ENCODE assay signal across 8 mouse cellular contexts in the genomic region with DNA sequence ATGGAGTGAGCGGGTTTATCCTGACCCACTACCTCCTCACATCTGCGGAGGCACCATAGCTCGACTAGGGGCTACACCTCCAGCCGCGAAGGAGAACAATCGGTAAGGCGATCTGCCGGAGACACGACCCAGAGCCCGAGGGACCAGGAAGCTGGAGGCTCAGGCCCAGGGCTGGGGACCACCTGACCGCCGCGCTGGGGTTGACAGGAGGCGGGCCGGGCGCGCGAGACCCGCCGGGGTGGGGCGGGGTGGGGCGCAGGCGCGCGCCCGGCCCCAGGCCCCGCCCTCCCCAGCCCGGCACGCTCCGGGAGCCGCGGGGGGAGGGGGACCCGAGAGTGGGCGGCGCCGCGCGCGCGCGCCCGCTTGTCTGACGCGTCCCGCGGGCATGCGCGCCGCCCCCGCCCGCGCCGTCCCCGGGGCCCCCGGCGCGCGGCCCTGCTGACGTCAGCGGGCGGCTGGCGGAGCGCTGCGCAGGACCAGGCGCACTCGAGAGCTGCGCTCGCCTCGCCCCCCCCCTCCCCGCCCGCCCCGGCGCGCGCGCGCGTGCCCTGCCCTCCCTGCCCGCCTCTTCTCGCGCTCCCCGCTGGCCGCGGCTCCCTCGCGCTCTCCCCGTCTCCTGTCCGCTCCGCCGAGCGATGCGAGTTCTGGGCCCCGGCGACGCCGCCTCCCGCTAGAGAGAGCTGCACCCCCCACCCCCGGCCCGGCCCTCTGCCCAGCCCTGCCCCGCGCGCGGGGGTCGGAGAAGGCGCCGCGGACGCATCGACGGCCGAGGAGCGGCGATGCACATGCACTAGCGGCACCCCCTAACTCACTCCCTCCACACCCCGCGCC. TPM values are rescaled to one million over a fixed set of nuclear protein-coding genes. Genes with fewer than 3 reads are reported as not detected.
DNase-seq lines count a peak whose midpoint lies in the region; ATAC-seq and TF ChIP-seq lines count a peak whose summit lies in the region.

No protein-coding gene starts in this region.

- no peak overlapping the region for H3K27ac ChIP-seq in ES-Bruce4 (ENCODE audit: insufficient read depth, low read length)
- peak overlapping the region; percentile 96 for H3K27ac ChIP-seq in forebrain, embryonic 14.5 days (ENCODE audit: low read depth, low read length)
- no peak overlapping the region for H3K27ac ChIP-seq in liver, postnatal 0 days (ENCODE audit: low read depth)

- H3K4me2 ChIP-seq in forebrain, embryonic 14.5 days (ENCODE audit: low read length), result peak overlapping the region; percentile 77
- peak overlapping the region; percentile 89 for H3K4me2 ChIP-seq in liver, postnatal 0 days (ENCODE audit: low read depth, low read length)

- TF ChIP-seq CTCF in ES-Bruce4 (IDR thresholded peaks at IDR 0.05; ENCODE audit: low read depth, low read length), result no peak
- TF ChIP-seq CTCF in liver, postnatal 0 days (IDR thresholded peaks at IDR 0.05; ENCODE audit: low read depth), result no peak

- ATAC-seq in forebrain, embryonic 14.5 days, result peak; percentile 84
- ATAC-seq in liver, postnatal 0 days, result peak; percentile 82

- under 1% methylated on average over 38 of the region's 116 CpGs for WGBS in forebrain, embryonic 14.5 days
- WGBS in liver, postnatal 0 days (ENCODE audit: insufficient replicate concordance), result under 1% methylated on average over 41 of the region's 116 CpGs

- intact Hi-C loops in heart, postnatal 10 days (cut with DNase I), result loop anchor here (5.0 kb wide), 2 partner anchors 122 to 218 kb away; no protein-coding TSS in a partner anchor

- DNase-seq in c-Kit-positive CD71-positive TER-119-positive erythroid progenitor cells, embryonic 14.5 days (ENCODE audit: low spot score), result peak; percentile 27
- peak; percentile 94 for DNase-seq in forebrain, embryonic 14.5 days (ENCODE audit: low spot score)
- peak; percentile 83 to 87 for DNase-seq in heart, postnatal 10 days
- peak; percentile 87 to 92 for DNase-seq in kidney, postnatal 4 days
- DNase-seq in liver, postnatal 0 days, result peak; percentile 64
- DNase-seq in ovary, postnatal 10 days (ENCODE audit: low spot score), result peak; percentile 38
- DNase-seq in thymus, postnatal 25 days, result peak; percentile 65

- H3K9me3 ChIP-seq in ES-Bruce4 (replicated peaks; ENCODE audit: control insufficient read depth, insufficient read depth, low read length, poor library complexity, severe bottlenecking), result no peaks in the 10 kb centered on the region
- no peaks in the 10 kb centered on the region for H3K9me3 ChIP-seq in forebrain, embryonic 14.5 days (replicated peaks; ENCODE audit: control insufficient read depth, low read length)
- H3K9me3 ChIP-seq in liver, postnatal 0 days (ENCODE audit: low read length), result no peaks in the 10 kb centered on the region

- H3K9ac ChIP-seq in ES-Bruce4 (ENCODE audit: low read depth, poor library complexity, severe bottlenecking), result peak overlapping the region; percentile 92
- peak overlapping the region; percentile 96 for H3K9ac ChIP-seq in forebrain, embryonic 14.5 days (ENCODE audit: low read length)
- no peak overlapping the region for H3K9ac ChIP-seq in liver, postnatal 0 days (replicated peaks)

- no peaks in the 10 kb centered on the region for H3K36me3 ChIP-seq in ES-Bruce4 (ENCODE audit: control insufficient read depth, insufficient read depth, low read length, poor library complexity, severe bottlenecking)
- H3K36me3 ChIP-seq in forebrain, embryonic 14.5 days (ENCODE audit: control insufficient read depth, insufficient read depth, low read length), result no peaks in the 10 kb centered on the region
- no peaks in the 10 kb centered on the region for H3K36me3 ChIP-seq in liver, postnatal 0 days (replicated peaks; ENCODE audit: insufficient read depth, low read length)

- peak overlapping the region; percentile 74 for H3K4me3 ChIP-seq in ES-Bruce4 (ENCODE audit: low read depth, low read length)
- H3K4me3 ChIP-seq in forebrain, embryonic 14.5 days (ENCODE audit: low read depth, low read length), result peak overlapping the region; percentile 88
- peak overlapping the region; percentile 54 for H3K4me3 ChIP-seq in liver, postnatal 0 days (ENCODE audit: low read depth, low read length)

- TF ChIP-seq POLR2A in ES-Bruce4 (IDR thresholded peaks at IDR 0.05; ENCODE audit: insufficient read depth, low read length), result no peak

- peaks cover 1% of the 10 kb centered on the region for H3K4me1 ChIP-seq in ES-Bruce4 (ENCODE audit: control insufficient read depth, insufficient read depth, low read length)
- H3K4me1 ChIP-seq in forebrain, embryonic 14.5 days (ENCODE audit: control insufficient read depth, insufficient read depth, low read length), result peaks cover 14% of the 10 kb centered on the region
- H3K4me1 ChIP-seq in liver, postnatal 0 days (ENCODE audit: insufficient read depth), result peaks cover 9% of the 10 kb centered on the region; the same call in 1 of the 2 replicates

- H3K27me3 ChIP-seq in ES-Bruce4 (ENCODE audit: control insufficient read depth, insufficient read depth, low read length, poor library complexity, severe bottlenecking), result peaks cover 12% of the 10 kb centered on the region
- no peaks in the 10 kb centered on the region for H3K27me3 ChIP-seq in forebrain, embryonic 14.5 days (replicated peaks; ENCODE audit: control insufficient read depth, insufficient read depth, low read length)
- H3K27me3 ChIP-seq in liver, postnatal 0 days (ENCODE audit: insufficient read depth, low read length), result peaks cover 55% of the 10 kb centered on the region

- no peak for TF ChIP-seq EP300 in ES-Bruce4 (IDR thresholded peaks at IDR 0.05; ENCODE audit: insufficient read depth, low read depth, low read length)
- TF ChIP-seq EP300 in liver, postnatal 0 days (IDR thresholded peaks at IDR 0.05; ENCODE audit: low read depth), result no peak

RNA-seq across cellular contexts. Expression of a gene that starts 0.5 kb away (rescaled TPM):
- polyA plus RNA-seq in ES-Bruce4 (2011; ENCODE audit: insufficient read depth, insufficient read length, low read depth, missing spikeins), result 5.0 and 7.4 TPM in 2 replicates
- polyA plus RNA-seq in forebrain, embryonic 14.5 days (2014; fragmentation: Nextera tagmentation; extraction: Ambion mirVana), result 107 and 129 TPM in 2 replicates
- 10 to 100 TPM; 18.5 to 28.1 TPM for total RNA-seq in heart, postnatal 10 days (2021)
- polyA plus RNA-seq in liver, postnatal 0 days (2015; fragmentation: Nextera tagmentation; extraction: Ambion mirVana), result 0.08 and 0.34 TPM in 2 replicates

Comparison
In these comparisons a context has a peak if more than half of its experiments do, and no peak if none do; other contexts are left out.
1. DNase-seq: peak in every context shown above with its lines; median percentile 94 in forebrain, embryonic 14.5 days; 90 in kidney, postnatal 4 days; 85 in heart, postnatal 10 days; 65 in thymus, postnatal 25 days; 64 in liver, postnatal 0 days; 38 in ovary, postnatal 10 days; 27 in c-Kit-positive CD71-positive TER-119-positive erythroid progenitor cells, embryonic 14.5 days.
2. RNA of a gene that starts 0.5 kb away (polyA plus RNA-seq): 107 to 129 TPM in forebrain, embryonic 14.5 days; 5.0 to 7.4 TPM in ES-Bruce4 and 0.08 to 0.34 TPM in liver, postnatal 0 days; every median in the first group is over 10 times any median in the second.
3. Peak in every context shown above with its lines, with median percentiles within 50 percentile points of each other: H3K4me3 ChIP-seq.